Mouse (Mus musculus) hindbrain, embryonic 16.5 days (tissue): ENCODE data around the gene Slc26a1. TPM values are rescaled to one million over a fixed set of nuclear protein-coding genes. Genes with fewer than 3 reads are reported as not detected.
"Not testable (repeated sequence)": the region's sequence is repeated elsewhere in the genome, so short reads cannot be mapped to it uniquely, and the experiment has no call there.

Source experiments
- ATAC-seq: fragments of 200-750 bp; cut with Nextera tagmentation; 2 replicates; pipeline ENCODE4 v1.8.0; 2017; ENCODE audit warnings: moderate TSS enrichment, moderate library complexity
- H3K27ac ChIP-seq: fragments of 300-500 bp; sonication (generic); 2 replicates; pipeline ENCODE4 v1.5.1; 2014; ENCODE audit warnings: low read depth, mild to moderate bottlenecking, control low read depth, low read length, moderate library complexity
- H3K27me3 ChIP-seq: fragments of 300-500 bp; sonication (generic); replicated peaks from 2 replicates; pipeline ENCODE4 v1.6.1; 2014; ENCODE audit warnings: low read length; ENCODE audit not compliant: control insufficient read depth, insufficient read depth
- H3K36me3 ChIP-seq: fragments of 300-500 bp; sonication (generic); 2 replicates; pipeline ENCODE4 v1.6.1; 2014; ENCODE audit warnings: mild to moderate bottlenecking, low read length, moderate library complexity, mixed read lengths; ENCODE audit not compliant: control insufficient read depth, insufficient read depth
- H3K4me1 ChIP-seq: fragments of 300-500 bp; sonication (generic); 2 replicates; pipeline ENCODE4 v1.6.1; 2014; ENCODE audit warnings: low read depth, low read length; ENCODE audit not compliant: control insufficient read depth, insufficient read depth
- H3K4me2 ChIP-seq: fragments of 300-500 bp; sonication (generic); 2 replicates; pipeline ENCODE4 v1.6.1; 2014; ENCODE audit warnings: mild to moderate bottlenecking, low read length, control low read depth, moderate library complexity
- H3K4me3 ChIP-seq: fragments of 300-500 bp; sonication (generic); 2 replicates; pipeline ENCODE4 v1.5.1; 2014; ENCODE audit warnings: mild to moderate bottlenecking, low read length, control low read depth, moderate library complexity
- H3K9ac ChIP-seq: fragments of 300-500 bp; sonication (generic); 2 replicates; pipeline ENCODE4 v1.6.1; 2014; ENCODE audit warnings: low read depth, mild to moderate bottlenecking, control low read depth, low read length, moderate library complexity
- H3K9me3 ChIP-seq: fragments of 300-500 bp; sonication (generic); 2 replicates; pipeline ENCODE4 v1.6.1; 2014; ENCODE audit warnings: mild to moderate bottlenecking, low read length, moderate library complexity; ENCODE audit not compliant: control insufficient read depth
- WGBS: fragments of 180-500 bp; shearing (Covaris S2); extraction: QIAGEN DNeasy Blood & Tissue Kit; methylation state at CpG from one replicate; pipeline ENCODE4 v1.1.7; 2014; 5-methylcytosine and 5-hydroxymethylcytosine counted together
- polyA plus RNA-seq: library from polyadenylated mRNA; unstranded; fragments of >200 nt; fragmentation: Nextera tagmentation; extraction: Ambion mirVana; gene quantifications from 2 replicates; pipeline ENCODE4 v1.2.1, GENCODE M21; 2015

Gene Slc26a1
- polyA plus RNA-seq, 1 experiment from 2014 or later: 3.6 TPM

DNA sequence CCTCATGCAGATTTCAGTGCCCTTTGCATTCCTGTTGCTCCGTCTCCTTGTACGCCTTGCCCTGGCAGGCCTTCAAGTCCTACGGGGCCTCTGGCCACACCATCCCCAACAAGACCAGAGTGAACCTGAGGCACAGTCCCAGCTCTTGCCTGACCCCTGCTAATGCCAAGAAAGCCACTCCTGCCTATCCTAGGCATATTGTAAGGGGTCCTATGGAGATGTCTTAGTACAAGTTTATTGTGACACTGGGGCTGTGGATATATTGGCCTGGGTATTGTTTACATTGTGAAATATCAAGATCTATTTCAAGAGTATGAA lies 29.1 kb downstream of the Slc26a1 start:
- Histone ChIP-seq H3K9ac (no peak overlapping the region), H3K36me3 (peaks cover 23% of the 10 kb centered on the region), H3K4me1 (no peaks in the 10 kb centered on the region), H3K27ac (no peak overlapping the region), H3K4me3 (no peak overlapping the region), H3K27me3 (no peaks in the 10 kb centered on the region), H3K9me3 (no peaks in the 10 kb centered on the region), H3K4me2 (no peak overlapping the region)
- 70% methylated on average over 3 of the region's 3 CpGs for WGBS
- peak; percentile 9; the same call in 1 of the 2 replicates for ATAC-seq

DNA sequence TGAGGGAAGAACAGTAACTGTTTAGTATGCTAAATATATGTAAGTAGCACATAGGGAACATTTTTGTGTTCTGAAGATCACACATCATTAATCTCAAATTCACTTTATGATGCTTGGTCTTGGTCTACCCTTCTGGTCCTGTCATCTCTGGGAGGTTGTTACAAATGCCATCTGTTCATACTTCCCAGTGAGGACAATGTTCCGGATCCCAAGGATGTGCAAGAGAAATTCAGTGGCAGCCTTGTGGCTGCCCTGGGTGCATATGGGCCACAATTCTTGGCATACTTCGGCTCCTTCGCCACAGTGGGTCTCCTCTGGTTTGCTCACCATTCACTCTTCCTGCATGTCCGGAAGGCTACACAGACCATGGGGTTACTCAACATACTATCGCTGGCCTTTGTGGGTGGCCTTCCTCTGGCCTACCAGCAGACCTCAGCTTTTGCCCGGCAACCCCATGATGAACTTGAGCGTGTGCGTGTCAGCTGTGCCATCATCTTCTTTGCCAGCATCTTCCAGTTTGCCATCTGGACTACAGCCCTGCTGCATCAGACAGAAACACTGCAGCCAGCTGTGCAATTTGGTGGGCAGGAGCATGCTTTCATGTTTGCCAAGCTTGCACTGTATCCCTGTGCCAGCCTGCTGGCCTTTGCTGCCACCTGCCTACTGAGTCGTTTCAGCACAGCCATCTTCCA lies 29.6 kb downstream of the Slc26a1 start:
- 84% methylated on average over 9 of the region's 9 CpGs for WGBS
- H3K27me3 ChIP-seq: no peaks in the 10 kb centered on the region
- peak; percentile 63 for ATAC-seq
- no peak overlapping the region for H3K27ac ChIP-seq
- no peak overlapping the region for H3K9ac ChIP-seq
- no peaks in the 10 kb centered on the region for H3K4me1 ChIP-seq
- no peaks in the 10 kb centered on the region for H3K9me3 ChIP-seq
- no peak overlapping the region for H3K4me2 ChIP-seq
- no peak overlapping the region for H3K4me3 ChIP-seq
- peaks cover 21% of the 10 kb centered on the region for H3K36me3 ChIP-seq

GRCm38 (mm10) chr5:108643674-108644073 lies 31.7 kb downstream of the Slc26a1 start:
- Histone ChIP-seq H3K27ac (no peak overlapping the region), H3K36me3 (peaks cover 9% of the 10 kb centered on the region), H3K9me3 (no peaks in the 10 kb centered on the region), H3K4me3 (no peak overlapping the region), H3K27me3 (no peaks in the 10 kb centered on the region), H3K4me1 (no peaks in the 10 kb centered on the region), H3K4me2 (no peak overlapping the region), H3K9ac (no peak overlapping the region)
- 90% methylated on average over 2 of the region's 2 CpGs for WGBS
- no peak for ATAC-seq

DNA sequence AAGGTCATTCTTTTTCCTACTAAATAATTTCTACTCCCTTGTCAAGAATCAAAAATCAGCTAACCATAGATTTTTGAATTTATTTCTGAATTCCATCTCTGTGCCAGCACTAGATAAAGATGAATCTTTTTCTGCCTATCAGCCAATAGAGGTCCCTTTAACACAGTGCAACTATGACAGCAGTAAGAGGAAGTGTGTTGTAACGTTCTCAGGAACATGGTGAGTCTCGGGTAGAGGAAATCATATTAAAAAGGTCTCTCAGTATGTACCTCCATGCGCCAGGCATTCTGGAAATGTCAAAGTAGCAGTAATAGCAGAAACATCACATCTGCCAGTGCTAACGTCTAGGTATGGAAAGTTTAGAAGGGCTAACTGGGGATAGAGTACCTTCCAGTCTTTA lies 39.2 kb downstream of the Slc26a1 start:
- H3K36me3 ChIP-seq: no peaks in the 10 kb centered on the region; the same call in 1 of the 2 replicates
- H3K4me3 ChIP-seq: no peak overlapping the region
- no peaks in the 10 kb centered on the region for H3K27me3 ChIP-seq
- H3K4me1 ChIP-seq: no peaks in the 10 kb centered on the region
- H3K27ac ChIP-seq: no peak overlapping the region
- no peak for ATAC-seq
- no peak overlapping the region for H3K9ac ChIP-seq
- WGBS: 74% methylated on average over 4 of the region's 4 CpGs
- no peak overlapping the region for H3K4me2 ChIP-seq
- H3K9me3 ChIP-seq: no peaks in the 10 kb centered on the region

DNA sequence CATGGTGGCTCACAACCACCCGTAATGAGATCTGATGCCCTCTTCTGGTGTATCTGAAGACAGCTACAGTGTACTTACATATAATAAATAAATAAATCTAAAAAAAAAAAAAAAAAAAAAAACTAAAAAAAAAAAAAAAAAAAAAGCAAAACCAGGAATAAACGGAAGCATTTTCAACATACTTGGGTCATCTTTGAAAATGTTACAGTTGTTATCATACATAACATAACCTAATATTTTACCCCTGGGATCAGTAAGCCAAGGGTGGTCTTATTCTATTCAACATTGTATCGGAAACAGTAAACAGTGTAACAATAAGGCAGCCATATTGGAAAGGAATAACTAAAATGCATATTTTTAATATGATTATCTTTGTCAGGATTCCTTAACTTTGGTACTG lies 41.3 kb downstream of the Slc26a1 start:
- not testable (repeated sequence) for H3K4me3 ChIP-seq, H3K27me3 ChIP-seq, H3K36me3 ChIP-seq, H3K27ac ChIP-seq, H3K9me3 ChIP-seq, H3K9ac ChIP-seq, H3K4me2 ChIP-seq, ATAC-seq, H3K4me1 ChIP-seq
- 85% methylated on average over 2 of the region's 3 CpGs for WGBS

- H3K9me3 ChIP-seq: no peaks in the 10 kb centered on the region
- H3K27me3 ChIP-seq: no peaks in the 10 kb centered on the region
- H3K4me2 ChIP-seq: no peak overlapping the region
- H3K4me1 ChIP-seq: peaks cover 5% of the 10 kb centered on the region
- 87% methylated on average over 4 of the region's 4 CpGs for WGBS
- ATAC-seq: no peak
- no peak overlapping the region for H3K4me3 ChIP-seq
- H3K36me3 ChIP-seq: no peaks in the 10 kb centered on the region; the same call in 1 of the 2 replicates
- no peak overlapping the region for H3K9ac ChIP-seq
- H3K27ac ChIP-seq: no peak overlapping the region
Observed at GRCm38 (mm10) chr5:108633676-108634075, 41.7 kb downstream of the Slc26a1 start.

DNA sequence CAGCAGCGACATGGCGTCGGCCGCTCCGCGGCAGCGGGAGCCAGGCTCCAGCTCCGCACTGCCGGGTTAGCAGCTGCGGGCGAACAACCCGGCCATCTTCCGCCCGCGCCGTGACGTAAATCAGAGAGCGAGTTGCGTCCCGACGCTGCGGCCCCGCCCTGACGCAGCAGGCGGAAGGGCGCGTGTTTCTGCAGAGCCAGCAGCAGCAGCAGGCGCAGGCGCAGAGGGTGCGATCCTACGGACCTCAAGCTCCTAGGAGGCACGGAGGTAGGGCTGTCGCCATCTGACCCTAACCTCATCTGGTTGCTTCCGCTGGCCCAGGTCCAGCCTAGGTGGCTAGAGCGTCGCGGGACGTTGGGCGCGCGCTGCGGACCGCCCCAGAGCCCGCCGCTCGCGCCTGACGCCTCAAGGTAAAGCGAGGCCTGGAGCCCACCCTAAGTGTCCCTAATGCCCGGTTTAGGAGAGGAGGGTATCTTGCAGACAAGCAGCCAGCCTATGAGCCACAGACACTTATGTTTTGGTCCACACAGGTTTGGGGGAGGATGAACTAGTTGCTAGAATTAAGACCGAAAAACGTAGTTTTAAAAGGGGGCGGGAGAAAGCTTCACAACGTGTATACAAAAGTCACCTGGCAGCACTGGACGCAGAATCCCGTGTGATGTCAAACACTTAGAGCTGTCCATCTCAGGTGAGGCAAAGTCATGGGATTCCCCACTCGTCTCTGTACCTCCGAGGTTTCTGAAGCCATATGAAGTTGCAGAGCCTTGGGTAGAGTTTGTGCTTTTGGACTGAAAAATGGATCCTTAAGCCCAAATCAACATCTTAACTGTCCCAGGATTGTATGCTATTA lies 45.5 kb downstream of the Slc26a1 start, which contains the start of the genes Gak and Tmem175:
Gene Gak (minus strand): TSS at position 122 of the 850 bp plus-strand sequence.
Gene Tmem175 (plus strand): TSS at position 137 of the 850 bp plus-strand sequence.
- ATAC-seq: peak; percentile 98
- under 1% methylated on average over 58 of the region's 58 CpGs for WGBS
- peak within 1 kb of the TSS; percentile 90 for H3K4me2 ChIP-seq
- peak within 1 kb of the TSS; percentile 91 for H3K27ac ChIP-seq
- no peaks in the 10 kb centered on the region for H3K36me3 ChIP-seq
- no peaks in the 10 kb centered on the region for H3K9me3 ChIP-seq
- peak within 1 kb of the TSS; percentile 99 for H3K9ac ChIP-seq
- peaks cover 19% of the 10 kb centered on the region for H3K4me1 ChIP-seq
- no peaks in the 10 kb centered on the region for H3K27me3 ChIP-seq
- peak within 1 kb of the TSS; percentile 98 for H3K4me3 ChIP-seq

DNA sequence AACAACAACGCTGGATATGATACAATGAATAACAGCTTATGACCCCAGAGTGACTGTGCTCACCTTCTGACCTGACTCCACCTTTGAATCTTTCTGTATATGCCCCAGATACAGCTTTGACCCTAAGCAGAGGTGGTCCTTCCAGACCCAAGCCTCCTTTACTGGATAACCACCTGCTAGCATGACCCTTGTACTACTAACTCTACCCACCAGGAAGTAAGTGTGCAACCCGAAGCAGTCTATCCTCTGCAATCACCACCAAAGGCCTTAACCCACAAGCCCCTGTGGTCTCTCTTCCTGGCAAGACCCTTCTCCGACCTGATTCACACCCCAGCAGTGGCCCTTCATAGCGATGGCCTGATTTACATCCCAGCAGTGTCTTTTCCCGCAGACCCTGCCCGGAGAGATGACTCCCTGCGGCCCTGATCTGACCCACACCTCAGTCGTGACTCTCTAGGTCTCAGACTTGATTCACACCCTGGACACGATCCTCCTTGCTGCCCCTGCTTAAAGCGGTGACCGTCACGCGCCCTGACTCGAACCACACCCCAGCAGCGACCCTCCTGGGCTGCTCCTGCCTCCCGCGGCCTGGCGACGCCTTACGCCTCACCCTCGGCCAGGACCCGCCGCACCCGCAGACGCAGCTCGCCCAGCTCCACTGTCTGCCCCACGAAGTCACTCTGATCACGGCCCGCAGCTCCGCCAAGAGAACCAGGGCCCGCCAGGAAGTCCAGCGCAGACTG lies 46.3 kb downstream of the Slc26a1 start:
- H3K4me1 ChIP-seq: peaks cover 19% of the 10 kb centered on the region
- H3K27me3 ChIP-seq: no peaks in the 10 kb centered on the region

More for the DNA sequence above, 46.3 kb downstream of the Slc26a1 start:
- peak overlapping the region; percentile 98 for H3K4me3 ChIP-seq
- peak; percentile 87 for ATAC-seq
- 1% methylated on average over 32 of the region's 32 CpGs for WGBS
- H3K4me2 ChIP-seq: peak overlapping the region; percentile 90
- H3K9me3 ChIP-seq: no peaks in the 10 kb centered on the region
- H3K36me3 ChIP-seq: peaks cover 2% of the 10 kb centered on the region
- peak overlapping the region; percentile 99 for H3K9ac ChIP-seq
- H3K27ac ChIP-seq: peak overlapping the region; percentile 91
